Mouse (Mus musculus): ENCODE results near the gene Ccl22.

Ccl22 gene

DNA sequence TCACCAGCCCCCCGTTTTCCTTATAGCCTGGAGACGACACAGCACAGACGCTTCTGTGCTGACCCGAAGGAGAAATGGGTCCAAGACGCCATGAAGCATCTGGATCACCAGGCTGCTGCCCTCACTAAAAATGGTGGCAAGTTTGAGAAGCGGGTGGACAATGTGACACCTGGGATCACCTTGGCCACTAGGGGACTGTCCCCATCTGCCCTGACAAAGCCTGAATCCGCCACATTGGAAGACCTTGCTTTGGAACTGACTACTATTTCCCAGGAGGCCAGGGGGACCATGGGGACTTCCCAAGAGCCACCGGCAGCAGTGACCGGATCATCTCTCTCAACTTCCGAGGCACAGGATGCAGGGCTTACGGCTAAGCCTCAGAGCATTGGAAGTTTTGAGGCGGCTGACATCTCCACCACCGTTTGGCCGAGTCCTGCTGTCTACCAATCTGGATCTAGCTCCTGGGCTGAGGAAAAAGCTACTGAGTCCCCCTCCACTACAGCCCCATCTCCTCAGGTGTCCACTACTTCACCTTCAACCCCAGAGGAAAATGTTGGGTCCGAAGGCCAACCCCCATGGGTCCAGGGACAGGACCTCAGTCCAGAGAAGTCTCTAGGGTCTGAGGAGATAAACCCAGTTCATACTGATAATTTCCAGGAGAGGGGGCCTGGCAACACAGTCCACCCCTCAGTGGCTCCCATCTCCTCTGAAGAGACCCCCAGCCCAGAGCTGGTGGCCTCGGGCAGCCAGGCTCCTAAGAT, 34.3 kb downstream of the Ccl22 start:
- no peak for DNase-seq

DNA sequence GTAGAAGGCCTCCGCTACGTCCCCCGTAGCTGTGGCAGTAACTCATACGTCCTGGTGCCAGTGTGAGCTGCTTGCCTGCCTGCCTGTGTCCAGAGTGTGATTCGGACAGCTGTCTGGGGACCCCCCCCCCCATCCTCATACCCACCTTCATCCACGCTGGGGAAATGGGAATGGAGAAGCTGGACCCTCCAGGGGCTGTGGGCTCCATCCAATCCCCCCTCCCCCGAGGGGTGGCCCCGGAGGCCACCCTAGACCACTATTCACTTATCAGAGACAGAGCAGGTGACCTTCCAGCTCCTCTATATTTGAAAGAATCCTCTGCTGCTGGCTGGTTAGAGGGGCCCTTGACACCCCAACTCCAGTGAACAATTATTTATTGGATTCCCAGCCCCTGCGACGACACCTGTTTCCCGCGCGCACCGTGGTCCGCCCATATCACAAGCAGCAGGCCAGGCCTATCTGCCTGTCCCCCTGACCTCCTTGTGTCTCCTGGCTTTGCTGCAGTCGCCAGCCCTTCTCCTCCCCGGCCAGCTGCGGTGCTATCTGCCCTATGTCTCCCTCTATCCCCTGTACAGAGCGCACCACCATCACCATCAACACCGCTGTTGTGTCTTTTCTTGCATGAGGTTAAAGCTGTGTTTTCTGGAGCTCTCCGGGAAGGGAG, 35.2 kb downstream of the Ccl22 start:
- DNase-seq, result no peak

GRCm38 (mm10) chr8:94781155-94781837, 35.9 kb downstream of the Ccl22 start:
- no peak for DNase-seq

GRCm38 (mm10) chr8:94781838-94782235, 36.4 kb downstream of the Ccl22 start:
- peak; percentile 88 for DNase-seq

- DNase-seq, result no peak
Measured at GRCm38 (mm10) chr8:94783890-94784289, 38.5 kb downstream of the Ccl22 start.

DNA sequence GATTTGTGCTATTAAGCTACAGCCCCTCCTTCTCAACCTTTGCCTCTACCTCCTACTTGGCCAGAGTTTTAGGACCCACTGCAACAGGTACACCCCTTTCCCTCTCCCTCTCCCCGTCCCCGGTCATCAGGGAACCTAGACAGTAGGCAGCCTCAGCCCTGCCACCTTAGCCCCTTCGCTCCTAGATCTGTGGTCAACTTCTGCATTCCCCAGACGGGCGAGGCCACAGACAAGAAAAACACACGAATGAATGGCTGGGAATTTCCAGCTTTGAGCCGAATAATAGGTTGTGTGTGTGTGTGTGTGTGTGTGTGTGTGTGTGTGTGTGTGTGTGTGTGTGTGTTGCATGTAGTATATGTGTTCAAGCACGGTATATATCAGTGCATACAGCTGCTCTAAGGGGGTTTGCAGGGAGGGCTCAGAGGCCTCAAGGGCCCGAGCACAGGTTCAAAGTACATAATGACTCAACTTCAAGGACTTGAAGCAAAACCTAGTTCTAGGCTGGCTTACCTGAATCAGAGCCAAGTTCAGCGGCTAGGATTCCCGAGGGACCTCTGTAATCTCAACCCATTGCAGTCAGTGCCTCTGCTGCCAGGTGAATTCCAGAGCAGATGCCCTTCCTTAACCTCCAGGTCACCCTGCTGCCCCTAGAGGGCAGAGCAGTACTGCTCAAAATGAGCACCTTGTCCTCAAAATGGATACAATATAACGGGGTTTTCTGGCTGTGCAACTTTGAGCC, 40.0 kb downstream of the Ccl22 start:
- DNase-seq, result peak; percentile 77

DNA sequence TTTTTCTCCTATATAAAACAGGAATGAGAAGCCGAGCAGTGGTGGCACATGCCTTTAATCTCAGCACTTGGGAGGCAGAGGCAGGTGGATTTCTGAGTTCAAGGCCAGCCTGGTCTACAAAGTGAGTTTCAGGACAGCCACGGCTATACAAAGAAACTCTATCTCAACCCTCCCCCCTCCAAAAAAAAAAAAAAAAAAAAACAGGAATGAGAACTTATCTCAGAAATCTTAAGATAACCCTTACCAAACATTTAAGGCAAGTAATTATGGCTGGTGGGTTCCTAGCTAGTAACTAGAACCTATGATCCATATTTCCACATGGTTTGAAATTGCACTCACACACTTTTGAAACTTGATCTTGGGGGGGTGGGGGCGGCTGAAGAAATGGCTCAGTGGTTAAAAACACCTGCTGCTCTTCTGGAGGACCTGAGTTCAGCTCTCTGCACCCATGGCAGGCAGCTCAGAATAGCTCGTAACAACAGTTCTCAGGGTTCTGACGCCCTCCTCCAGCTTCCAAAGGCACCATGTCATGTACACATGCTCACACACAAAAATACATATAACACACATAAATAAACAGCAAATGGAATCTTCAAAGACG, 40.7 kb downstream of the Ccl22 start:
- no peak for DNase-seq

GRCm38 (mm10) chr8:94787524-94788501, 42.4 kb downstream of the Ccl22 start:
- DNase-seq, result peak; percentile 75

DNA sequence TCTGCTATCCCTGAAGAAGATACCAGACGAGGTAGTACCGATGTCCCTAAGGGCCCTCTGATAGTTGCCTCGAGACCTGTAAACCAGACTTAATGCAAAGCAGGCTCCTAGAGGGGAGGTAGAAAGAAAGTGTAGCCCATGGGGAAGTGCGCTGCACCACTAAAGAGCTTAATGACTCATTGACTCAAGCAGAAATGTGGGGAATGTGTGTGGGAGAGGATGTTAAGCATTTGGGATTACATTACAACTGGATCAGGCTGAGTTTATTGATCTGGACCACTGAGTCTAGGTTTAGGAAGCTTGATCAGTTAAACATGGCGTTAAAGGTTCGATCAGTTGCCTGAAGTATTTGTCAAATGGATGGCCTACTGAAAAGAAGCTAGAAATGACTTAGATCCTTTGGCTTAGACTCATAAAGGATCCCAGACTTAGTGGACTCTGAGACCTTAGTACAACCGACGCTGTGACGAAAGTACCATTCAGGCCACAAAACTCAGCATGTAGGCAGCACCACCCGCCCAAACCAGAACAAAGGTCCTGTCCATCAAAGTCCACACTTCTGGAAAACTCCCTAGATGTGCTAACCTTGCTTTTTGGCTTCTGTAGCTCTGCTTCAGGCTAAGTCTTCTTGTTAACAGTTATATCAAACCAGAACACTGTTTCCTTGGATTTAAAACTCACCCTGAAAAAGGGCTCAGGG, 44.0 kb downstream of the Ccl22 start:
- DNase-seq, result no peak

GRCm38 (mm10) chr8:94794368-94794767, 49.0 kb downstream of the Ccl22 start:
- no peak for DNase-seq

- DNase-seq, result no peak
Measured at GRCm38 (mm10) chr8:94794782-94795181, 49.4 kb downstream of the Ccl22 start.

- DNase-seq, result no peak
Measured at GRCm38 (mm10) chr8:94800278-94800968, 55.0 kb downstream of the Ccl22 start.
